Mouse (Mus musculus) embryonic facial prominence, embryonic 15.5 days (tissue): ENCODE measurements at regions not wholly inside any gene's neighbourhood (a gene's known extent, or its start where the extent isn't known, plus 50 kb on each side); places are given as distances from the start of the nearest gene placed in this dataset.

Experiments
- ATAC-seq: fragments of 200-750 bp; cut with Nextera tagmentation; 2 replicates; pipeline ENCODE4 v1.8.0; 2017; ENCODE audit warnings: low read depth, moderate TSS enrichment; ENCODE audit not compliant: insufficient number of reproducible peaks, low FRiP score, low TSS enrichment
- H3K27ac ChIP-seq: fragments of 300-500 bp; sonication (generic); replicated peaks from 2 replicates; pipeline ENCODE4 v1.5.1; 2015; ENCODE audit warnings: mild to moderate bottlenecking, inconsistent platforms
- H3K27me3 ChIP-seq: fragments of 300-500 bp; sonication (generic); 2 replicates; pipeline ENCODE4 v1.6.1; 2015; ENCODE audit warnings: inconsistent platforms
- H3K36me3 ChIP-seq: fragments of 300-500 bp; sonication (generic); 2 replicates; pipeline ENCODE4 v1.6.1; 2015; ENCODE audit warnings: mild to moderate bottlenecking, inconsistent platforms
- H3K4me1 ChIP-seq: fragments of 300-500 bp; sonication (generic); 2 replicates; pipeline ENCODE4 v1.6.1; 2015; ENCODE audit warnings: inconsistent platforms
- H3K4me2 ChIP-seq: fragments of 300-500 bp; sonication (generic); replicated peaks from 2 replicates; pipeline ENCODE4 v1.6.1; 2015; ENCODE audit warnings: mild to moderate bottlenecking, inconsistent platforms
- H3K4me3 ChIP-seq: fragments of 300-500 bp; sonication (generic); replicated peaks from 2 replicates; pipeline ENCODE4 v1.5.1; 2015; ENCODE audit warnings: mild to moderate bottlenecking, inconsistent platforms
- H3K9ac ChIP-seq: fragments of 300-500 bp; sonication (generic); 2 replicates; pipeline ENCODE4 v1.6.1; 2015; ENCODE audit warnings: inconsistent platforms
- H3K9me3 ChIP-seq: fragments of 300-500 bp; sonication (generic); replicated peaks from 2 replicates; pipeline ENCODE4 v1.6.1; 2016; ENCODE audit warnings: inconsistent platforms
- WGBS: fragments of 180-500 bp; shearing (Covaris S2); methylation state at CpG from one replicate; pipeline ENCODE4 v1.1.7; 2015; 5-methylcytosine and 5-hydroxymethylcytosine counted together

- H3K9ac ChIP-seq = no peak overlapping the region
- H3K4me3 ChIP-seq = no peak overlapping the region
- no peak overlapping the region for H3K4me2 ChIP-seq
- ATAC-seq = no peak
- H3K27me3 ChIP-seq = no peaks in the 10 kb centered on the region
- H3K9me3 ChIP-seq = no peaks in the 10 kb centered on the region
- WGBS = 71% methylated on average over 5 of the region's 5 CpGs
- no peaks in the 10 kb centered on the region for H3K4me1 ChIP-seq
- no peak overlapping the region for H3K27ac ChIP-seq
- no peaks in the 10 kb centered on the region for H3K36me3 ChIP-seq
Observed at GRCm38 (mm10) chr2:124953015-124953414, 114.9 kb upstream of the Slc24a5 start.

GRCm38 (mm10) chr2:124955843-124956242 lies 112.1 kb upstream of the Slc24a5 start:
- H3K9ac ChIP-seq = no peak overlapping the region
- 30% methylated on average over 7 of the region's 7 CpGs for WGBS
- H3K27ac ChIP-seq = no peak overlapping the region
- no peaks in the 10 kb centered on the region for H3K4me1 ChIP-seq
- H3K27me3 ChIP-seq = no peaks in the 10 kb centered on the region
- no peak overlapping the region for H3K4me2 ChIP-seq
- no peak overlapping the region for H3K4me3 ChIP-seq
- no peaks in the 10 kb centered on the region for H3K9me3 ChIP-seq
- no peaks in the 10 kb centered on the region for H3K36me3 ChIP-seq
- ATAC-seq = no peak

- H3K4me1 ChIP-seq = no peaks in the 10 kb centered on the region
- WGBS = 76% methylated on average over 5 of the region's 5 CpGs
- H3K4me3 ChIP-seq = no peak overlapping the region
- no peak overlapping the region for H3K27ac ChIP-seq
- H3K4me2 ChIP-seq = no peak overlapping the region
- no peak for ATAC-seq
- H3K27me3 ChIP-seq = no peaks in the 10 kb centered on the region
- no peak overlapping the region for H3K9ac ChIP-seq
- H3K9me3 ChIP-seq = no peaks in the 10 kb centered on the region
- H3K36me3 ChIP-seq = no peaks in the 10 kb centered on the region
Observed at GRCm38 (mm10) chr2:124959431-124959830, 108.5 kb upstream of the Slc24a5 start.

GRCm38 (mm10) chr2:124971826-124972749 lies 95.8 kb upstream of the Slc24a5 start:
- 0 out of 2 replicates have a peak, but pooled peaks cover 8% of the 10 kb centered on the region for H3K4me1 ChIP-seq
- no peak overlapping the region for H3K4me3 ChIP-seq
- H3K27ac ChIP-seq = no peak overlapping the region
- no peaks in the 10 kb centered on the region for H3K9me3 ChIP-seq
- 33% methylated on average over 17 of the region's 17 CpGs for whole genome bisulfite sequencing
- ATAC-seq = no peak
- H3K4me2 ChIP-seq = no peak overlapping the region
- no peaks in the 10 kb centered on the region for H3K27me3 ChIP-seq
- H3K36me3 ChIP-seq = no peaks in the 10 kb centered on the region
- H3K9ac ChIP-seq = no peak overlapping the region

GRCm38 (mm10) chr2:124975106-124975505 lies 92.8 kb upstream of the Slc24a5 start:
- Histone ChIP-seq H3K9ac (no peak overlapping the region), H3K4me1 (0 out of 2 replicates have a peak, but pooled peaks cover 8% of the 10 kb centered on the region), H3K27me3 (no peaks in the 10 kb centered on the region), H3K36me3 (no peaks in the 10 kb centered on the region), H3K4me3 (no peak overlapping the region), H3K27ac (no peak overlapping the region), H3K4me2 (no peak overlapping the region), H3K9me3 (no peaks in the 10 kb centered on the region)
- no peak for ATAC-seq
- WGBS = 53% methylated on average over 3 of the region's 3 CpGs

GRCm38 (mm10) chr2:124990976-124991375 lies 76.9 kb upstream of the Slc24a5 start:
- no peaks in the 10 kb centered on the region for H3K27me3 ChIP-seq
- H3K4me3 ChIP-seq = no peak overlapping the region
- WGBS = 71% methylated on average over 2 of the region's 2 CpGs
- no peak for ATAC-seq
- no peaks in the 10 kb centered on the region for H3K4me1 ChIP-seq
- no peak overlapping the region for H3K9ac ChIP-seq
- no peaks in the 10 kb centered on the region for H3K36me3 ChIP-seq
- H3K4me2 ChIP-seq = no peak overlapping the region
- no peak overlapping the region for H3K27ac ChIP-seq
- H3K9me3 ChIP-seq = no peaks in the 10 kb centered on the region

GRCm38 (mm10) chr2:125015007-125015406 lies 52.9 kb upstream of the Slc24a5 start:
- Histone ChIP-seq H3K4me3 (no peak overlapping the region), H3K9me3 (no peaks in the 10 kb centered on the region), H3K36me3 (no peaks in the 10 kb centered on the region), H3K4me2 (no peak overlapping the region), H3K4me1 (no peaks in the 10 kb centered on the region), H3K27ac (no peak overlapping the region), H3K27me3 (no peaks in the 10 kb centered on the region), H3K9ac (no peak overlapping the region)
- 65% methylated on average over 1 of the region's 1 CpGs for WGBS
- no peak for ATAC-seq

GRCm38 (mm10) chr2:125016946-125017345 lies 51.0 kb upstream of the Slc24a5 start:
- Histone ChIP-seq H3K4me3 (no peak overlapping the region), H3K4me2 (no peak overlapping the region), H3K9ac (no peak overlapping the region), H3K27me3 (no peaks in the 10 kb centered on the region), H3K27ac (no peak overlapping the region), H3K9me3 (no peaks in the 10 kb centered on the region), H3K4me1 (no peaks in the 10 kb centered on the region), H3K36me3 (no peaks in the 10 kb centered on the region)
- WGBS = 91% methylated on average over 1 of the region's 1 CpGs
- ATAC-seq = no peak
